Mouse (Mus musculus) cerebellum, adult 9-10 months (tissue): Measurements from ENCODE around the gene Gucy1a1.

Source experiments
- DNase-seq: peaks from one replicate; pipeline ENCODE4 v3.0.0; 2022

Gucy1a1 gene

GRCm38 (mm10) chr3:82074201-82074851 is 71.3 kb downstream of the Gucy1a1 start, which contains the start of gene Gucy1b1:
Gucy1b1 (minus strand) TSS chr3:82074689.
- DNase-seq = peak; percentile 91

- DNase-seq = peak; percentile 70
These were observed 71.8 kb downstream of the Gucy1a1 start for GRCm38 (mm10) chr3:82073741-82074181.

- no peak for DNase-seq
These were observed 77.8 kb downstream of the Gucy1a1 start for GRCm38 (mm10) chr3:82067830-82068229.

GRCm38 (mm10) chr3:82061402-82062180 is 84.0 kb downstream of the Gucy1a1 start:
- no peak for DNase-seq

GRCm38 (mm10) chr3:82057201-82057600 is 88.4 kb downstream of the Gucy1a1 start:
- no peak for DNase-seq

- DNase-seq = no peak
These were observed 91.2 kb downstream of the Gucy1a1 start for GRCm38 (mm10) chr3:82054283-82054974.

GRCm38 (mm10) chr3:82052029-82052428 is 93.6 kb downstream of the Gucy1a1 start:
- DNase-seq = no peak

- no peak for DNase-seq
These were observed 94.1 kb downstream of the Gucy1a1 start for GRCm38 (mm10) chr3:82051468-82051867.

- DNase-seq = no peak
These were observed 96.9 kb downstream of the Gucy1a1 start for GRCm38 (mm10) chr3:82048681-82049080.

GRCm38 (mm10) chr3:82048078-82048477 is 97.5 kb downstream of the Gucy1a1 start:
- no peak for DNase-seq

- DNase-seq = peak; percentile 30
These were observed 98.4 kb downstream of the Gucy1a1 start for GRCm38 (mm10) chr3:82047100-82047753.

GRCm38 (mm10) chr3:82046087-82046486 is 99.5 kb downstream of the Gucy1a1 start:
- DNase-seq = no peak

GRCm38 (mm10) chr3:82044902-82045301 is 100.7 kb downstream of the Gucy1a1 start:
- DNase-seq = no peak

GRCm38 (mm10) chr3:82043676-82044075 is 101.9 kb downstream of the Gucy1a1 start:
- no peak for DNase-seq
